In the genomic region with DNA sequence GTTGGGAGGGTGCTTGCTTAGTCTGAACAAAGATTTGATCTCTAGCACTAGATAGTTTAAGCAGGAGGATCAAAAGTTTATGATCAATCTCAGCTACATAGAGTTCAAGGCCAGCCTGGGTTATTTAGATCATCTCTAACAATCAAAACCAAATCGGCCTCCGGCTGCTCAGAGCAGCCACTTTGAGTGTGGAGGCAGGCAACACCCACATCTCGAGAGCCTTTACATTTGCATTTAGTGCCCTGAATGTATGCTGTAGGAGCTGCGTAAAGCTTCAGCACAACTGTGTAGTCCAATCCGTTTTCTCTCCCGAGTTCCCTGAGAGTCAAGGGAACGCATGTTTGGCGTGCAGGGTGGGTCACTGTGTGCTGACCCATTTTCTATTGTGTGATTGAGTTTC, we compare ENCODE assay signal across 17 mouse cellular contexts. TPM values are rescaled to one million over a fixed set of nuclear protein-coding genes. Genes with fewer than 3 reads are reported as not detected.
"Had no signal": no experiment of that assay in that cellular context is flagged by ENCODE, and none has a peak within 500 bp of the region (broad histone marks: within the 10 kb centered on the region; RNA-seq: fewer than 3 reads in every experiment).

No protein-coding gene starts in this region.

- DNase-seq: retina, postnatal 1 day; right cerebral cortex, adult 18-20 months; right cerebral cortex, postnatal 14 days; right cerebral cortex, postnatal 25 days; right cerebral cortex, postnatal 4 days; spleen, adult 18-20 months; thymus, adult 18-20 months; thymus, adult 2 months; thymus, postnatal 14 days; thymus, postnatal 25 days; thymus, postnatal 36 days; thymus, postnatal 4 days had no signal

- H3K9ac ChIP-seq: neural tube, embryonic 13.5 days; neural tube, embryonic 15.5 days; stomach, embryonic 15.5 days had no signal

- H3K4me3 ChIP-seq: neural tube, embryonic 13.5 days; neural tube, embryonic 15.5 days; stomach, embryonic 15.5 days had no signal

- H3K27me3 ChIP-seq: neural tube, embryonic 13.5 days; neural tube, embryonic 15.5 days; stomach, embryonic 15.5 days had no signal

- H3K36me3 ChIP-seq: neural tube, embryonic 13.5 days; neural tube, embryonic 15.5 days; stomach, embryonic 15.5 days had no signal

- H3K4me1 ChIP-seq: neural tube, embryonic 13.5 days; neural tube, embryonic 15.5 days had no signal

- H3K27ac ChIP-seq: neural tube, embryonic 13.5 days; neural tube, embryonic 15.5 days; stomach, embryonic 15.5 days; stomach, postnatal 0 days had no signal

- H3K4me2 ChIP-seq: neural tube, embryonic 13.5 days; neural tube, embryonic 15.5 days; stomach, embryonic 15.5 days had no signal

- H3K9me3 ChIP-seq: neural tube, embryonic 13.5 days; neural tube, embryonic 15.5 days; stomach, embryonic 15.5 days had no signal

RNA-seq across cellular contexts. Expression of gene Hpdl, which starts 29.1 kb away (rescaled TPM):
- total RNA-seq: neutrophil, adult 5-6 weeks had no signal
